Mouse (Mus musculus) neural tube, embryonic 11.5 days (tissue): ENCODE data around the gene Gys1. TPM values are rescaled to one million over a fixed set of nuclear protein-coding genes. Genes with fewer than 3 reads are reported as not detected.

Experiments
- microRNA-seq: library from miRNA; unstranded; fragments of <30 nt; microRNA quantifications from one replicate; pipeline ENCODE4, GENCODE M21; 2016
- polyA plus RNA-seq: library from polyadenylated mRNA; unstranded; fragments of >200 nt; fragmentation: Nextera tagmentation; extraction: Ambion mirVana; gene quantifications from 2 replicates; pipeline ENCODE4 v1.2.1, GENCODE M21; 2014

The Gys1 gene
- polyA plus RNA-seq, 1 experiment from 2014 or later: 37.2 TPM

Small RNA genes lying within 50 kb of the gene (microRNA-seq; reads per million reads assigned to microRNA genes)
- not detected for gene Gm22133

Other genes starting within 250 kb of the Gys1 start
- gene Ccdc155, start 230.0 kb upstream of the Gys1 start, polyA plus RNA-seq: 0.27 and 0.47 TPM in 2 replicates
- gene Dkkl1, start 222.7 kb upstream of the Gys1 start, polyA plus RNA-seq: 3.1 and 5.2 TPM in 2 replicates
- 247 and 252 TPM in 2 replicates for gene Tead2, start 219.1 kb upstream of the Gys1 start, polyA plus RNA-seq
- 0.74 and 0.76 TPM in 2 replicates for gene Cd37, start 195.7 kb upstream of the Gys1 start, polyA plus RNA-seq
- gene Slc6a16, start 193.8 kb upstream of the Gys1 start, polyA plus RNA-seq: 0.11 TPM in 1 of 2 replicates, not detected in the other
- gene Slc6a21, start 157.3 kb upstream of the Gys1 start, polyA plus RNA-seq: not detected in 2 replicates
- gene Trpm4, start 101.1 kb upstream of the Gys1 start, polyA plus RNA-seq: 6.5 and 8.6 TPM in 2 replicates
- gene Hrc, start 99.6 kb upstream of the Gys1 start, polyA plus RNA-seq: 0.87 and 1.1 TPM in 2 replicates
- 11.9 and 12.1 TPM in 2 replicates for gene Ppfia3, start 67.8 kb upstream of the Gys1 start, polyA plus RNA-seq
- 1.6 and 3.4 TPM in 2 replicates for gene Lin7b, start 64.3 kb upstream of the Gys1 start, polyA plus RNA-seq
- gene Snrnp70, start 39.1 kb upstream of the Gys1 start, polyA plus RNA-seq: 66.4 and 74.1 TPM in 2 replicates
- 0.20 TPM in 1 of 2 replicates, not detected in the other for gene Kcna7, start 29.2 kb upstream of the Gys1 start, polyA plus RNA-seq
- gene Ntf5, start 21.1 kb upstream of the Gys1 start, polyA plus RNA-seq: 1.2 and 1.6 TPM in 2 replicates
- not detected in 2 replicates for gene Lhb, start 14.0 kb upstream of the Gys1 start, polyA plus RNA-seq
- gene Ruvbl2, start 3.3 kb downstream of the Gys1 start, polyA plus RNA-seq: 165 and 172 TPM in 2 replicates
- 5,316 and 5,449 TPM in 2 replicates for gene Ftl1, start 25.0 kb downstream of the Gys1 start, polyA plus RNA-seq
- 193 and 206 TPM in 2 replicates for gene Bax, start 32.1 kb downstream of the Gys1 start, polyA plus RNA-seq
- 0.26 and 0.57 TPM in 2 replicates for gene Tulp2, start 47.0 kb downstream of the Gys1 start, polyA plus RNA-seq
- not detected in 2 replicates for gene Gm45808, start 52.0 kb downstream of the Gys1 start, polyA plus RNA-seq
- 2.8 and 2.9 TPM in 2 replicates for gene Dhdh, start 54.0 kb downstream of the Gys1 start, polyA plus RNA-seq
- 110 and 113 TPM in 2 replicates for gene Nucb1, start 75.6 kb downstream of the Gys1 start, polyA plus RNA-seq
- gene Ppp1r15a, start 91.4 kb downstream of the Gys1 start, polyA plus RNA-seq: 16.0 and 17.7 TPM in 2 replicates
- gene Plekha4, start 91.5 kb downstream of the Gys1 start, polyA plus RNA-seq: 1.3 and 2.3 TPM in 2 replicates
- gene Hsd17b14, start 120.0 kb downstream of the Gys1 start, polyA plus RNA-seq: 0.78 and 1.1 TPM in 2 replicates
- gene Bcat2, start 135.3 kb downstream of the Gys1 start, polyA plus RNA-seq: 34.1 and 37.4 TPM in 2 replicates
- gene Fgf21, start 180.6 kb downstream of the Gys1 start, polyA plus RNA-seq: not detected in 2 replicates
- gene Fut1, start 182.4 kb downstream of the Gys1 start, polyA plus RNA-seq: not detected in 2 replicates
- not detected in 2 replicates for gene Izumo1, start 187.0 kb downstream of the Gys1 start, polyA plus RNA-seq
- gene Rasip1, start 192.6 kb downstream of the Gys1 start, polyA plus RNA-seq: 5.7 and 7.5 TPM in 2 replicates
- 2.9 and 5.6 TPM in 2 replicates for gene Mamstr, start 205.1 kb downstream of the Gys1 start, polyA plus RNA-seq
- gene Fut2, start 231.6 kb downstream of the Gys1 start, polyA plus RNA-seq: 0.08 and 0.11 TPM in 2 replicates
- gene Ntn5, start 249.2 kb downstream of the Gys1 start, polyA plus RNA-seq: 1.1 and 1.4 TPM in 2 replicates